Mouse (Mus musculus): Measurements from ENCODE around the gene Gm10439. TPM values are rescaled to one million over a fixed set of nuclear protein-coding genes. Genes with fewer than 3 reads are reported as not detected.
"Not testable (repeated sequence)": the region's sequence is repeated elsewhere in the genome, so short reads cannot be mapped to it uniquely, and the experiment has no call there.

Gene Gm10439
- polyA plus RNA-seq (2015; fragmentation: Nextera tagmentation; extraction: Ambion mirVana): not detected in 2 replicates

DNA sequence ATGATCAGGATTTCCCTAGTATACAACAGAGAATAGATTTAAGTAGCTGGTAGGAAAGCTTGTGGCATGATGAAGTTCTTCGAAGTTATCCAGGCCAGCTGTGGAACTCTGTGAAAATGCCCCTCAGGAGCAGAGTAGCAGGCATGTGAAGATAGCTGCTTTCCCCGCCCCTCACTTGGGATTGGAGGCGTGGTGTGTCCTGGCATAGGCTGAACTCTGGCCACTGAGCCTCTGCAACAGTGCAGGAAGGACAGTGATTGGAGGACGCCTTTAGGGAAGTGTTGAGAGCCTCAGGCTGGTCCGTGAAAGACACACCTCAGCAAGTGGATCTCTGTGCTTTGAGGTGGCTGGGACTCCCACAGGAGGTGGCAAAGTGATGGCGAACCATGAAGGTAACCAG lies at the start of gene Gm10439:
Gene Gm10439, plus strand, starts transcription at position 301 of the 400 bp plus-strand sequence.
- not testable (repeated sequence) for ATAC-seq; DNase-seq (ENCODE audit: low spot score); H3K4me1 ChIP-seq (ENCODE audit: insufficient read depth, low read depth, low read length); H3K27me3 ChIP-seq (replicated peaks; ENCODE audit: insufficient read depth, low read length); H3K27ac ChIP-seq (ENCODE audit: low read length); H3K4me3 ChIP-seq (ENCODE audit: low read depth, low read length); H3K9me3 ChIP-seq (ENCODE audit: low read length); H3K36me3 ChIP-seq (ENCODE audit: insufficient read depth, low read length); H3K4me2 ChIP-seq (replicated peaks; ENCODE audit: low read depth, low read length); H3K9ac ChIP-seq (replicated peaks; ENCODE audit: low read depth)
- WGBS: no CpG with 5 or more reads among the region's 6 CpGs

Other genes with a start within 250 kb of the Gm10439 start
- not detected in 2 replicates for gene Gm15085, start 147.0 kb upstream of the Gm10439 start, polyA plus RNA-seq (2015; fragmentation: Nextera tagmentation; extraction: Ambion mirVana)
- not detected in 2 replicates for gene Gm15097, start 189.9 kb downstream of the Gm10439 start, polyA plus RNA-seq (2015; fragmentation: Nextera tagmentation; extraction: Ambion mirVana)

Data from lung, postnatal 0 days (tissue).